Mouse (Mus musculus): ENCODE data around the gene Chst14.

Chst14 gene

GRCm38 (mm10) chr2:118926361-118926997 lies at the start of gene Chst14:
Gene Chst14, plus strand, starts transcription at chr2:118926496.
- peak; percentile 99 for DNase-seq

GRCm38 (mm10) chr2:118881019-118881418 lies 45.3 kb upstream of the Chst14 start:
- peak; percentile 96 for DNase-seq

- DNase-seq: no peak
Observed at GRCm38 (mm10) chr2:118881956-118882355, 44.3 kb upstream of the Chst14 start.

- DNase-seq: peak; percentile 96
Observed at GRCm38 (mm10) chr2:118882840-118883679, 43.2 kb upstream of the Chst14 start.

GRCm38 (mm10) chr2:118887440-118887839 lies 38.9 kb upstream of the Chst14 start:
- DNase-seq: no peak

GRCm38 (mm10) chr2:118887845-118888548 lies 38.3 kb upstream of the Chst14 start:
- DNase-seq: no peak

- no peak for DNase-seq
Observed at GRCm38 (mm10) chr2:118891173-118891572, 35.1 kb upstream of the Chst14 start.

GRCm38 (mm10) chr2:118895990-118896913 lies 30.0 kb upstream of the Chst14 start:
- peak; percentile 97 for DNase-seq

GRCm38 (mm10) chr2:118896914-118897291 lies 29.4 kb upstream of the Chst14 start:
- DNase-seq: no peak

- DNase-seq: no peak
Observed at GRCm38 (mm10) chr2:118897392-118897791, 28.9 kb upstream of the Chst14 start.

GRCm38 (mm10) chr2:118897808-118898207 lies 28.5 kb upstream of the Chst14 start:
- DNase-seq: peak; percentile 94

GRCm38 (mm10) chr2:118898771-118899170 lies 27.5 kb upstream of the Chst14 start:
- DNase-seq: no peak

- no peak for DNase-seq
Observed at GRCm38 (mm10) chr2:118899306-118899705, 27.0 kb upstream of the Chst14 start.

- peak; percentile 95 for DNase-seq
Observed at GRCm38 (mm10) chr2:118899981-118900825, 26.1 kb upstream of the Chst14 start, which contains the start of gene Bahd1. Gene Bahd1, plus strand, starts transcription at chr2:118900377.

GRCm38 (mm10) chr2:118900826-118901140 lies 25.5 kb upstream of the Chst14 start:
- no peak for DNase-seq

- peak; percentile 100 for DNase-seq
Observed at GRCm38 (mm10) chr2:118901175-118902031, 24.9 kb upstream of the Chst14 start.

- DNase-seq: peak; percentile 97
Observed at GRCm38 (mm10) chr2:118902051-118903025, 24.0 kb upstream of the Chst14 start.

GRCm38 (mm10) chr2:118903333-118903741 lies 23.0 kb upstream of the Chst14 start:
- DNase-seq: peak; percentile 94

GRCm38 (mm10) chr2:118905433-118906117 lies 20.7 kb upstream of the Chst14 start:
- no peak for DNase-seq

Measured in heart, adult 11 months (tissue).